Mouse (Mus musculus): ENCODE measurements around the gene Phc2.

DNA sequence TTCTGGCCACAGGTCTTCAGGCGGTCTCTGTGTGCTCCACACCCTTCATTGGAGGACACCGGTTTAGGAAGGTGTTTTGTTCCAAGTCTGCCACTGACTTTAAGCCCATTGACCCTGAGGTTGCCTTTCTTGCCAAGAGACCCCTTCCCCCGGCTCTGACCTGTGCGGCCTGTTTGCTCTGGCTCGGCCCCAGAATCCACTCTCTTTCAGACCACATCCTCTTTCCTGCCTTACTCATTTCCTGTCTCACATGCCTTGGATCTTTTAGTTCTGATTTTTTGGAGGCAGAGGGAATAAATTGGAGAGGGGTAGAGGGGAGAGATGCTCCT, 75.2 kb downstream of the Phc2 start:
- no peak for TF ChIP-seq USF1 (IDR thresholded peaks at IDR 0.05; ENCODE audit: low read depth)
- no peak for TF ChIP-seq POLR2A (IDR thresholded peaks at IDR 0.05; ENCODE audit: insufficient read length, low read depth)
- TF ChIP-seq POLR2AphosphoS2 (IDR thresholded peaks at IDR 0.05; ENCODE audit: insufficient read length, low read depth), result no peak
- TF ChIP-seq MAX (IDR thresholded peaks at IDR 0.05; ENCODE audit: low read depth), result no peak
- TF ChIP-seq E2F4 (IDR thresholded peaks at IDR 0.05; ENCODE audit: insufficient read depth), result no peak
- no peak for TF ChIP-seq CEBPB (IDR thresholded peaks at IDR 0.05; ENCODE audit: insufficient read depth, poor library complexity, severe bottlenecking)
- no peak for TF ChIP-seq TCF12 (IDR thresholded peaks at IDR 0.05; ENCODE audit: insufficient read depth, poor library complexity, severe bottlenecking)
- no peak for TF ChIP-seq MYOD1 (IDR thresholded peaks at IDR 0.05; ENCODE audit: control insufficient read depth in 1 of 3, insufficient read length in 2 of 3, low read depth in 2 of 3)
- no peak for TF ChIP-seq SRF (IDR thresholded peaks at IDR 0.05; ENCODE audit: control insufficient read depth, insufficient read length, low read depth)
- no peak for TF ChIP-seq MYOG (IDR thresholded peaks at IDR 0.05; ENCODE audit: control insufficient read depth in 1 of 3, insufficient read depth in 1 of 3, insufficient read length in 2 of 3, low read depth in 2 of 3)
- TF ChIP-seq REST (IDR thresholded peaks at IDR 0.05; ENCODE audit: insufficient read depth, insufficient read length), result no peak

All from myocyte (in vitro differentiated cells).